Mouse (Mus musculus) urinary bladder, adult 18-20 months (tissue): ENCODE results near the gene Tmem141.

Source experiments
- DNase-seq, 2 experiments: peaks; one replicate each; pipeline ENCODE4 v3.0.0; 2022; ENCODE audit warnings: low spot score in 2 of 2, mixed read lengths in 2 of 2

The Tmem141 gene

DNA sequence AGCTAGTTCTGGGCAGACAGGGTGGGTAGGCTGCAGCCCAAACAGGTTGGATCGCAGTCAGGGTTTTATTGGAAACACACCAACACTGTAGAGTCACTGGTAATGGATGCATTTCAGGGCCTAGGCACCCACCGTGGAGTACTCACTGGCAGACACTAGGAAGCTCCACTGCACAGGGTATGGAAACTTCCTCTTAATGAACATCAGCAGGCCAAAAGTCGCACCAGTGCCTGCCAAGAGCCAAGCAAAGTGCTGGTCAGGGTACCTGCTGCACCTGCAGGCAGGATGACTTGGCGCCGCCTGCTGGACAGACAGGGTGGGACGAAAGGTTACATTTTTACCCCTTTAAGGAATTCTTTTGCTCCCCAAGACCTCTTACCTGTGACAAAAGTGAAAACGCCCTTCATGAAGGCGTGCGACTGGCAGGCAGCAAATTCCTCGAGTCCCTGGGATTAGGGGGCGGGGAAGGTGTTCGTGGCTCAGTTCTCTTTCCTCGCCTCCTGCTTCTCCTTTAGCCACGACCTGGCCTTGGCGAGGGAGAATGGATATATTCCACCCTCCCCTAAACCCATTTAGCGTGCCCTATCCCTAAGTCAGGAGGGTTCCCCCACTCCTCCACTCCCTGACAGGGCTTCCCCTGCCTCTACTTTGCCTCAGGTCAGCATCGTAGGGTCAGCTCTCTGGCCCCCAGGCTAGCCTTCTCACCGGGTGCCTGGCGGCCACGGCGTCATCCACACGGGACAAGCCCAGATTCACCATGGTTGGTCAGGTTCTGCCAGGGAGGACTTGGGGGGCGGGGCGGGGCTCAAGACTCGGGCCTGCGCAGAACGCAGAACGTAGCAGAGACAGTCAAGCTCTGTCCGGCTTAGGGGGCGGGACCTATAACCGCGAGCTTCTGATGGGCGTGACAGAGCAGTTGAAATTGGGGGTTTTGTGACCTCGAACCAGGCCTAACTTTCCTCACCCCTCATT is at the start of gene Tmem141:
Gene Tmem141 (minus strand): TSS at position 777 of the 972 bp plus-strand sequence.
- DNase-seq: peak; percentile 83 to 87

DNA sequence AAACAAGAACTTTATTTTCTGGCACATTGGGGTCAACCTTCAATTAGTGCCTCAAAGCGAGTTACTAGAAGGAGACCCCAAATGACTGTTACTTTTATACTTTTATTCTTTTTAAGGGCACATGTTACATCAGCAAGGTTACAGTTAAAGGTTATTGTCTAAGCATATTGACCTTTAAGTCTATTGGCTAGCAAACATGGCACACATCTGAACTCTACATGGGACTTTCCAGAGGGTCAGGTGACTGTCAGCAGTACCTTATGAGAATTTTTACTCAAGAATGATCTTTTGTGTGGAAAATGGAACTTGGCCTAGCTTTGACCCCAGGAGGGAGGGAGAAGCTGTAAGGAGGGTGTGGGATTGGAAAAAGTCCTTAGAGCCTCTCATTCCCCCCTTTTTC is 44.7 kb upstream of the Tmem141 start:
- no peak for DNase-seq

DNA sequence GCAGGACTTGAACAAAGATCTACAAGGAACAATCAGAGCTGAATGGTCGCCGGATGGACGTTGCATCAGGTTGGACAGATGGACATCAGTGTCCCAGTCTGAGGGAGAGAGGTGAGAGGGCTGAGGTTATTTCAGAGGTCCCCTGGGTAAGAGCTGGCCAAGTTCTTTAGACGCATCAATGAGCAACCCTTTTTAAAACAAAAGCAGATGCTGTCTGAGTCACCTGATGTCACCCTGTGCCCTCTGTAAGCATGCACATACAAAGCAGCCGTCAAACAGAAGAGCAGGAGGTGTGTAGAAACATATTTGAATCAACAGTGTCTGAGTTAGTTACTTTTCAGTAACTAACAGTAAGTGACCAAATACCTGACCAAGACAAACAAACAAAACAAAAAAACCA is 42.3 kb upstream of the Tmem141 start:
- no peak for DNase-seq

DNA sequence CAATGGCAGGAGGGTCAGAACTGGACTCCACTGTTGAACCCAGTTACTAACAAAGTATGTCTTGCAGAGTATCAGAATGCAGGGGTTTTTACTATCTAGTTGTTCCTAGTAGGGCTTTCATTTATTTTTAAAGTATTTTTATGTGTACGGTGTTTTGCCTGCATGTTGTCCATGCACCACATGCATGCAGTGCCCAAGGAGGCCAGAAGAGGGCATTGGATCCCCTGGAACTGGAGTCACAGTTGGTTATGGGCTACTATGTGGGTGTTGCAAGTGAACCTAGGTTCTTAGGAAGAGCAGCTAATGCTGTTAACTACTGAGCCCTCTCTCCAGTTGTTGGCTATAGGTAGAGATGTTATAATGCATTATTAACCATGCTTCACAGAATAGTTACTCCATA is 41.7 kb upstream of the Tmem141 start:
- DNase-seq: peak; percentile 39 to 65

DNA sequence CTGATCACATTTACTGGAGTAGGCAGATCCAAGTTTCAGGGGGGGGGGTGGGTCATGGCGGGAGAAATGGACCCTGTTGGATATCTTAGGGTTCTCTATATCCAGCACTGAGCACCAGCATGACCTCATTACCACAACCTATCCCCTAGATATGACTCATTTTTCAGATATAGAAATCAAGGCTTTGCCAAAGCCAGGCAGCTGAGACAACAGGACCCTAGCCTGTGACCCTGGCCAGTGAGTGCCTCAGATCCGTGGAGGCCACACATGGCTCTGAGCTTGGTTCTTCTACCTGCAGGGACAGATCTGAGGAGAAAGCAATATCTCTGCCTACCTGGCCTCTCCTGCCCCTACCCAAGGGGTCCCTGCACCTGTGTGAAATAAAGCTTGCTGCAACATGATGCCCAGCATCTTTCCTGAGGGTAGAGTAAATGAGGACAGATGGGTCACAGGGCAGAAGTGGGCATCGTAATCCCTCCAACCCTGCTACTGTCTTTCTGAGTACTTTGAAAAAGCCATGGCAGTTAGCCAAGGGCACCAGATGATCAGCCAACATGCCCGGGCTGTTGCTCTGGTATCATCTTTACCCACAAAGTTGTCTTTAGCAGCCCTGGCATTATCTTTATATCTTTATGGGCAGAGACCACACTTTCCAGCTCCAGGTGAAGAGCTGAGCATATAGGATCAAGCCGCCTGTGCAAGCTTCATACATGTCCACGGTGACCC is 39.6 kb upstream of the Tmem141 start:
- DNase-seq: no peak

DNA sequence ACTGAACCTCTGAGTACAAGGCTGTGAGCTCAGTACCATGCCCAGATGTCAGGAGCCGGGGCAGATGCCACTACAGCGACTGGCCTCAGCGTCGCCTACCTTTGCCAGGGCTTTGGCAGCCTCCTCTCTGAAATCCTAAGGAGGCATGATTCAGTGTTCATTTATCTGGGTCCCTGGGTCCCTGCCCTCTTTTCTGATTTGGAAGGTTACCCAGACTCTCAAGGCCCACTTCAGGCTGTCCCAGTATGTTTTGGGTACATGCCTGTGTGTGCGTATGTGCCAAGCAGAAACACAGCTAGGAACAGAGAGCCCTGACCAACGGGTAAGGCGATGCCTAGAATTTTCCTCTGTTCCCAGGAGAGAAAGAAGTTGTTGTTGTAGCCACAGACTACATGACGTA is 38.5 kb upstream of the Tmem141 start:
- no peak for DNase-seq

DNA sequence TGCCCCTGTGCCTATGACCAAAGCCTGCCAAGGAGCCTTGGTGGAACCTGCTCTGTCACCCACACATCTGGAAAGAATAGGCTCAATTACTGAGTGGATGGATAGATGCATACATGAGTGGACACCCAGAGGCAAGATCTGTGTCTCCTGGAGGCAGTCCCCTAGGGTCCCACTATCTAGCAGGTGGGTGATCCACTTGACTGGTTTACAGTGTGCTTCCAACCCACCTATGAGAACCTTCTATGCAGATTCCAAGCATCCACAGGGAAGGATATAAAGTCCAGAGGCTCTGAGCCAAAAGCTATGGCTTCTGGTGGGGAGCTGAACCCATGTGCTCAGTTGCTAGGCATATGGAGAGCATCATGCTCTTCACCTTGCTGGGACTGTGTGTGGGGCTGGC is 35.8 kb upstream of the Tmem141 start, which contains the start of gene Lcn5:
Gene Lcn5 (plus strand): TSS at position 301 of the 400 bp plus-strand sequence.
- no peak for DNase-seq

DNA sequence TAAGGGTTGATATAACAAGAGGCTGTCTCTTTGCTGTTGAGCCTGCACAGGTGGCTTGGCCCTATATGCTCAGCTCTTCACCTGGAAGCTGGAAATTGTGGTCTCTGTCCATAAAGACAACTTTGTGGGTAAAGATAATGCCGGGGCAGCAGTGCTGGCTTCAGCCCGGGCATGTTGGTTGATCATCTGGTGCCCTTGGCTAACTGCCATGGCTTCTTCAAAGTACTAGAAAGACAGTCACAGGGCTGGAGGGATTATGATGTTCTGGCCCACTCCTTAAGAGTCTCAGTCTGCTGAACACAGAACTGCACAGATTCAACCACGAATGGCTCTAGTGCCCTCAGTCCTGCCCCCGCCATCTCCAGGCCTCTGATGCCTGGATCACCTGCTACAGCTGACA is 35.4 kb upstream of the Tmem141 start:
- no peak for DNase-seq

DNA sequence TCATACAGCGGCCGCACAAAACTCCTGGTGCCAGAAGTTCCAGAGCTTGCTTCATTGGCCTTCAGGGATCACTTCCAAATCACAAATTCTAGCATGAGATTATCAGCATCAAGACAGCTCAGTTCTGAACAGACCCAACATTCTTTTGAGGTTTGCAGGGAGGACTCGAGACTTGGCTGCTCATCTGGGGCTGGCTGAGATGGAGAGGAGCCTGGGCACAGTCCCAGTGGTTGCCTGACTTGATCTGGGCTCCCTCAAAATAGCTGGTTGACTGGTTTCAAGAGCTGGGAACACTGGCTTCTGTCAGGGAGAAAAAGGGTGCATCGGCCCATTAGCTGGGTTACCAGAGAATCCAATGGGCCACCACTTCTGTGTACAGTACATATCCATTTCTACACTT is 34.9 kb upstream of the Tmem141 start:
- no peak for DNase-seq

DNA sequence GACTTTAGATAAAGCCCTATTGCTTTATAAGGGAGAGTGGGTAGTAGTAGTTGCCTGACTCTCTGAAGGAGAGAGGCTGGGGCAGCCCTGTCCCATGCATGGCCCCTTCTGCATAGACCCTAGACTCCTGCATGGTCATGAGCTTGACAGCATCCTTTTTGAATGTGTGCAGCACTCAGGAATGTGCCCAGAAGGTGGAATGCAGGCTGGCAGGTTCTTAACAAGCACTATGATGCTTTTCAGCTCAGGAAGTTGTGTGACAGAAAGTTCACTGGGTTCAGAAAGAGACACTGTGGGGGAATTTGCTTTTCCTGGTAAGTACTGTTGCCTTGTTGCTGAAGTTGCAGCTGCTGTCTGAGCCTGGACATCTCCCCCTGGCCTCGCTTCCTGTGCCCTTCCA is 32.7 kb upstream of the Tmem141 start:
- no peak for DNase-seq

DNA sequence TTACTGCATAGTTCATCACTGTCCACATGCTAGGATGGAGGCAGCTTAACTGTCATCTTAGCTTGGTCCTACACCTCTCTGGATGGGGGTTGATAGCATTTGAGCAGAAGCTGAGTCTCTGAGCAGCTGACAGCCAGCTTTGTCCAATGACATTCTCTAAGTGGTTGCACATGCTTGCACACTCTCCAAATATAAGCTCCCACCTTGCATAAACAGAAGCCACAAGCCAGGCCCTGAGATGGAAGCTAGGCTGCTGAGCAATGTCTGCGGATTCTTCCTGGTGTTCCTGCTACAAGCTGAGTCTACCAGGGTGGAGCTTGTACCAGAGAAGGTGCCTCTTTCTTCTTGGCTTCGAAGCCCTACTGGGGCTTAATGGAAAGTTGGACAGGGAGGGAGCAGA is 31.1 kb upstream of the Tmem141 start, which contains the start of gene Lcn8:
Gene Lcn8 (plus strand): TSS at position 219 of the 400 bp plus-strand sequence.
- no peak for DNase-seq

DNA sequence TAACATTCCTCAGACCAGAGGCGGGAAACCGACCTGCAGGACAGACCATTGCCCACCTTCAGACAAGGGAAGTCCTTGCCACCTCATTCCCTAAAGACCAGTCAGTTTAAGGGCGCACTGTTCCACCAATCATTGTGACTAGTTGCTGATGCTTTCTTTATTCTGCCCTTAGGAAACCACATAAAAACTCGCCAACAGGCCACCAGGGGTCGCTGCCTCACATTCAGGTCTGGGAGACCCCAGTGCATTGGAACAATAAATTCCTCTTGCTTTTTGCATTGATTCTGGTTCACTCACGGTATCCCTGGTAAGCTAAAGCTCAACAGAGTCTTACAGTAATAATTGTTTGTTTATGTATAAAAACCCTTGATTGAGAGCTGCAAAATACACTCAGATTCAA is 18.1 kb upstream of the Tmem141 start:
- DNase-seq: no peak

DNA sequence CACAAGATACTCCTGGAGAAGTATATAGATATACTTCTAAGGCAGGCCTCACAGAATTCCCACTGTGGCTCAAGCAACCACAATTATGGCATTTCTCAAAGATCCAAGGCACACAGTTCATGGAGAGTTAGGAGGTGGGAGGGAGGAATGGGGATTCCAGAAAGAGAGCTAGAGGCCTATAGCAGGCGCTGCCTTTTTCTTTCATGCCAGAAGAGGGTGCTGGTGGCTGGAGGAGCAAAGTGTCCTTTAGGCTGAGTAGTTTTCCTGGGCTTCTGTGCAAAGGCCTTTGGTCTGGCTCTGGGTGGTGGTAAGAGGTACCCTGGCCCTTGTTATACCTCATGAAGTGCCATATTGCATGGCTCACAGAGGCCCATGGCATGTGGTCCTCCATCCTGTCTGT is 12.2 kb upstream of the Tmem141 start:
- DNase-seq: no peak

DNA sequence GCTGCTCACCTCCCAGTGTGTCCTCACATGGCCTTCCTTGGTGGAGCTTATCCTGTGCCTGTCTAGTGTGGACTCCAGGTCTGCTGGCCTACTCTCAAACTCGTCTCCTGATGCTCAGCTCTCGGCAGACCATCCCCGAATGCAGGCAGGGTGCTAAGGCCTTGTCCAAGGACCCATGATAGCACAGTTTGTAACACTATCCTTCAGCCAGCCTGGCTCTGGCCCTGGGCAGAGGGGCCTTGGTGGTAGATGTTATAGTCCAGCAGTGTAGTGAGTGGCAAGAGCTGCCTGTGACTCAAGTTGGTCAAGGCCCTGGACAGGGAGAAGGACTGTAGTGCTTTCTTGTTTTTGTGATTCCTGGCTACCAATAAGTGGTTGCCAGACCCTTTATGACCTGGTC is 11.8 kb upstream of the Tmem141 start:
- no peak for DNase-seq

DNA sequence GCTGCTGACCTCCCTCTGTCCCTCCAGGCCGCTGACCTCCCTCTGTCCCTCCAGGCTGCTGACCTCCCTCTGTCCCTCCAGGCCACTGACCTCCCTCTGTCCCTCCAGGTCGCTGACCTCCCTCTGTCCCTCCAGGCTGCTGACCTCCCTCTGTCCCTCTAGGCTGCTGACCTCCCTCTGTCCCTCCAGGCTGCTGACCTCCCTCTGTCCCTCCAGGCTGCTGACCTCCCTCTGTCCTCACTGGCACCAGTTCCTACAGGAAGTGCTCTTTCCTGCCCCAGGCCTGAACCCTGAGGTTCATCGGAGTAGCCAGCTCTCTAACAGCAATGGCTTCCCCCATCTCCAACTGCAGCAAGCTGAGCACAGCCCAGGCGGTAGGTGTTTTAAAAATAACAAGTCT is 6.9 kb upstream of the Tmem141 start:
- no peak for DNase-seq

DNA sequence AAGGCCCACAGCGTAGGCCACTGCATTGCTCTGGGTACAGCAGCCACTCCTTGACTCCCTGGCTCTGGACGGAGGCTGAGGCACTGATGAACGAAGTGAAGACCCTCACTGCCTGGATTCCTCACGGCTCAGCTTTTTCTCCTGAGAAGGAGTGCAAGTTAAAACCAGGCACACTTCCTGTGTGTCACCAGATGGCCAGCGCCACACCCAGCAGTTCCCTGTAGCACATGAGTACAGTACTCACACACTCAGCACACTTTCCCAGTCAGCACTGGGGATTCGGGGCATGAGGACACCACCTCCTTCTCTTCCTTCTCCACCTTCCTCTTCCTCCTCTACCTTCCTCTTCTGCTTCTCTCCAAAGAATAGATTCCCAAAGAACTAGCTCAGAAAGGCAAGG is 6.0 kb upstream of the Tmem141 start, which contains the start of gene Fcna:
Gene Fcna (minus strand): TSS at position 220 of the 400 bp plus-strand sequence.
- DNase-seq: no peak

DNA sequence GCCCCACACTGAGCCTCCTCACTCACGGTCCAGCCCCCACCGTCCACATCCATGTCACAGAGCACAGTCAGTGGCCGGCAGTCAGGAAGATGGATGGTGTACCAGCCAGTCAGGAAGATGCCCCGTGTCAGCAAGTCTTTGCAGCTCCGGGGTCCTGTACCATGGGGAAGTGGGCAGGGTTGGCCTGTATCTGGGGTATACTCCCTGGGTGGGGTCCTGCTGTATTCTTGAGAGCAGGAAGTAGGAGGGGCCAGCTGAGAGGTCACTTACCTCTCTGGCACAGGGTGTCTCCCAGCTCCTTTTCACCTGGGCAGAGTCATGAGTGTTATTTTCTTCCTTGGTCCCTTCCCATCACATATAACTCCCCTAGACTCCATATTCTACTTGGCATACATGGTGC is 4.2 kb upstream of the Tmem141 start:
- no peak for DNase-seq

DNA sequence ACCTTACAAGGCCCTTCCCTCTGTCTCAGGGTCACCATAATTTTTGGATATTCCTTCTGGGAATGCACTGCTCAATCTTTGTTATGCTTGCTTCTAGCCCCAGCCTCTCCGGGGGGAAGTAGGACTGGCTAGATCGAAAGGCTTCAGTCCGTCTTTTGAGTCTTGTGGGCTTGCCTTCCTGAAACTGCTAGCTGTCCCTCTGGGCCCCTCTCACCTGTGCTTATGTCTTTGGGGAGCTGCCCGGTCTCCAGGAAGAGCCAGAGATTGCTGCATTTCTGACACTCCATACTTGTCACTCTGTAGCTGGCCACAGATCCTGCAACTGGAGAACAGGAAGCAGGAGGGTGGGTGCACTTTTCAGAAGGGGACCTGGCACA is 965 bp downstream of the Tmem141 start:
- DNase-seq: no peak

DNA sequence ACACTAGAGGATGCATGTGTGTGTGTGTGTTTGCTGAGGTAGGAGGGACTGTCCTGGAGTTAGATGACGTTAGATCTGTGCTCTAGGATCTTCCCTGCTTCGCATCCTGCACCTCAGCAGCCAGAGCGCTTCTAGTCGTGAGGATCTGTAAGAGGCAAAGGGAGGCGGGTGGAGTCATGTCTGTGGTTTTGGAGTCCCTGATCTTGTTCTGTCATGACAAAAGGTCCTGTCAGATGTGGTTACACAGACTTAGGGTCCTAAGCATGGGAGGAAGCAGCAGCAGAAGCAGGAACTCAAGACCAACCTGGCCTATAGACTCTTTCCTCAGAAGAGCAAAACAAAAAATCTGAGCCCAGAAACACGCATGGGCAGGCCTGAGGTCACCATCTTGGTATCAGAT is 1.4 kb downstream of the Tmem141 start:
- no peak for DNase-seq

DNA sequence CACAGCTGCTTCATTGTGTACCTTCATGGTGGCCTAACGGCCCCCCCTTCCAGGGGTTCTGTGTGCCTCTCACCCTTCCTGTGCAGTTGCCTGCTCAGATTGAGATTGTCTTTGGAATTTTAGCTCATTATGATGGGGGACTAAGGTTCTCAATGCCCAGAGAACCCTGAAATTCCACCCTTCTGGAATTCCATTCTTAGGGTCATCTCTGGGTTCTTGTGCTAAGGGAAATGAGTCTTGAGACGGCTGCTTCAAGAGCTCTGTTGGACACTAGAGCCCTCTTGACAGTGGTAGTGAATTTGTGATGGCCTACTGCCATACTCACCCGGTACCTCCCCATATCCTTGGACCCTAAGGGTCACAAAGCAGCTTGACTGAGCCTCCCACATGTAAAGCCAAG is 4.2 kb downstream of the Tmem141 start, which contains the start of gene Ccdc183:
Gene Ccdc183 (minus strand): TSS at position 101 of the 400 bp plus-strand sequence.
- DNase-seq: no peak

DNA sequence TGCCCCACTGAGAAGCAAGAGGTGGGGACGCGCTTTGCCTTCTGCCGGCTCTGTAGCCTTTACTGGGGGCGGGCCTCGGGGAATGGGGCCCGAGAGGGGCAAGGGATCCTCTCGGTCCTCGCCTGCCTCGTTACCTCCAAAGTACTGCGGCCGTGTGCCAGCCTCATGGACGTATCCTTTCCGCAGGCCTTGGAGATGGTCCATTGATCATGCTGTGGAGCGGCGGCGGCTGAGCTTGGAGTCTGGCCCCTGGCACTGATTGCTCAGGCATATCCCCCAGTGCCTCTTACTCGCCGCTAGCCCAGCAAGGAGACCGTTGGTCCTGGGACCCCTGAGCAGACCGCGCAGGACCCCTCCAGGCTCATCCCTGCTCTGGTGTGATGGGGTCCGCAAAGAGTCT is 5.4 kb downstream of the Tmem141 start:
- DNase-seq: no peak

DNA sequence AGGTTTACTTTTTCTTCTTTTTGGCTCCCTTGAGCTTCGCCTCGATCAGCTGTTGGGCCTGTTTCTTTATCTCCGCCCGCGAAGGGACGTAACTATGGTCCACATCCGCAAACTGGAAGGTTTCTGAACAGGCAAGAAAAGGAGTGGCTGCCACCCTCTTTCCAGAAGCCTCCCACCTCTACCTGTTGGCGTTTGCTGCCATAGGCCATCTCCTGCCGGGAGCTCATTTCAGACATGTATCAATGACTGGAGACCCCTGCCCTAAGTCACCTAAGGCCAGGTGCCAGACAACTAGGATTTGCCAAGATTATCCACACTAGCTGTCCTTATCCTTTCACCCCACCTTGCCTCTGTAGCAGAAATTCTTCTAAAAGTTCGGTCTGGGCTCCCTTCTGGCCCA is 13.1 kb downstream of the Tmem141 start:
- DNase-seq: no peak
